Mouse (Mus musculus) heart, postnatal 0 days (tissue): ENCODE data around the gene Adat1. TPM values are rescaled to one million over a fixed set of nuclear protein-coding genes. Genes with fewer than 3 reads are reported as not detected.
"Not testable (repeated sequence)": the region's sequence is repeated elsewhere in the genome, so short reads cannot be mapped to it uniquely, and the experiment has no call there.

Experiments
- ATAC-seq: fragments of 200-750 bp; cut with Nextera tagmentation; 2 replicates; pipeline ENCODE4 v1.8.0; 2017; ENCODE audit warnings: low read depth, moderate number of reproducible peaks, moderate library complexity; ENCODE audit not compliant: insufficient read depth
- DNase-seq: peaks from one replicate; pipeline ENCODE4 v3.0.0-alpha.2; 2016; ENCODE audit warnings: low spot score
- H3K27ac ChIP-seq: fragments of 300-500 bp; sonication (generic); 2 replicates; pipeline ENCODE4 v1.5.1; 2014; ENCODE audit warnings: low read depth, mild to moderate bottlenecking
- H3K27me3 ChIP-seq: fragments of 300-500 bp; sonication (generic); 2 replicates; pipeline ENCODE4 v1.6.1; 2014; ENCODE audit warnings: low read length, mixed read lengths; ENCODE audit not compliant: control insufficient read depth, insufficient read depth
- H3K36me3 ChIP-seq: fragments of 300-500 bp; sonication (generic); replicated peaks from 2 replicates; pipeline ENCODE4 v1.6.1; 2014; ENCODE audit warnings: low read length, mixed read lengths; ENCODE audit not compliant: control insufficient read depth, insufficient read depth
- H3K4me1 ChIP-seq: fragments of 300-500 bp; sonication (generic); 2 replicates; pipeline ENCODE4 v1.6.1; 2014; ENCODE audit warnings: antibody characterized with exemption; ENCODE audit not compliant: control insufficient read depth, insufficient read depth
- H3K4me2 ChIP-seq: fragments of 300-500 bp; sonication (generic); 2 replicates; pipeline ENCODE4 v1.6.1; 2014; ENCODE audit warnings: low read depth, mild to moderate bottlenecking, low read length, moderate library complexity
- H3K4me3 ChIP-seq: fragments of 300-500 bp; sonication (generic); 2 replicates; pipeline ENCODE4 v1.5.1; 2014; ENCODE audit warnings: low read depth, low read length
- H3K9ac ChIP-seq: fragments of 300-500 bp; sonication (generic); replicated peaks from 2 replicates; pipeline ENCODE4 v1.6.1; 2014; ENCODE audit warnings: low read depth, low read length, mixed read lengths
- H3K9me3 ChIP-seq: fragments of 300-500 bp; sonication (generic); replicated peaks from 2 replicates; pipeline ENCODE4 v1.6.1; 2016; ENCODE audit warnings: low read length; ENCODE audit not compliant: control insufficient read depth
- CTCF ChIP-seq: IDR thresholded peaks from 2 replicates; pipeline ENCODE4 v1.5.1; 2016; ENCODE audit warnings: antibody characterized with exemption, control low read depth, low read depth
- EP300 ChIP-seq: IDR thresholded peaks from 2 replicates; pipeline ENCODE4 v1.6.1; 2016; ENCODE audit warnings: antibody characterized with exemption, low read depth
- WGBS: fragments of 180-500 bp; shearing (Covaris S2); extraction: QIAGEN DNeasy Blood & Tissue Kit; methylation state at CpG from one replicate; pipeline ENCODE4 v1.1.7; 2014; 5-methylcytosine and 5-hydroxymethylcytosine counted together
- polyA plus RNA-seq: library from polyadenylated mRNA; unstranded; fragments of >200 nt; fragmentation: Nextera tagmentation; extraction: Ambion mirVana; gene quantifications from 2 replicates; pipeline ENCODE4 v1.2.1, GENCODE M21; 2015
- total RNA-seq: library from RNA; depleted of rRNA; stranded (reverse); fragments of >200 nt; gene quantifications from 2 replicates; pipeline ENCODE4 v1.2.3, GENCODE M21; 2014; ENCODE audit warnings: low replicate concordance

Adat1 gene
- total and polyA plus RNA-seq, 2 experiments from 2014 or later: 2.0 to 2.4 TPM

DNA sequence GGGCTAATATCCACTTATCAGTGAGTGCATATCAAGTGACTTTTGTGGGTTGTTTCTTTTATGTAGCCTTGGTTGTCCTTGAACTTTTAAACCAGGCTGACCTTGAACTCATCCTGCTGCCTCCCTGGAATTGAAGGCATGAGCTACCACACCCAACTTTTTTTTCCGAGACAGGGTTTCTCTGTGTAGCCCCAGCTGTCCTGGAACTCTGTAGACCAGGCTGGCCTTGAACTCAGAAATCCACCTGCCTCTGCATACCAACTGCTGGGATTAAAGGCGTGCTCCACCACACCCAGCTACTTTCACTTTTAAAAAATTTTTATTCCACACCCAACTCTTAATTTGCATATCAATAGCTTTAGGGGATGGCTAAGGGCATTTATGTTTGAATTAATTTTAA is 48.6 kb downstream of the Adat1 start:
- Histone ChIP-seq H3K27ac (no peak overlapping the region), H3K36me3 (peaks cover 31% of the 10 kb centered on the region), H3K4me1 (peaks cover 14% of the 10 kb centered on the region), H3K9ac (no peak overlapping the region), H3K4me3 (no peak overlapping the region), H3K4me2 (no peak overlapping the region), H3K9me3 (no peaks in the 10 kb centered on the region), H3K27me3 (no peaks in the 10 kb centered on the region)
- DNase-seq (no peak), ATAC-seq (no peak)
- TF ChIP-seq CTCF (no peak), EP300 (no peak)
- WGBS: 88% methylated on average over 2 of the region's 2 CpGs

DNA sequence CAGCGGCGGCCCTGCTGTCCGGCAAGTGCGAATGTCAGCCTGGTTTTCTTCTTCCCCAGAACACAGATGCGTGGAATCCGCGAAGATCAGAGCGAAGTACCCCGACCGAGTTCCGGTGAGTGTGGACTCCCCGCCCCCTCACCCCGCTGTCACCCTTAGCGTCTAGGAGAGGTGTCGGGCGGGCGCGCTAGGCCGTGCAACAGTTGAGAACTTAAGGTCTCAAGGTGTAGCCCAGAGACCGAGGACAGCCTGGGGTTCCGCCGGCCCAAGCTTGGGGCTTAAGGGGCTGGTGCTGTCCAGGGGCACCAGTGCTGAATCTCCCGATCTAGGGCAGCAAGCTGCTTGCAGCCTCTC is 51.0 kb downstream of the Adat1 start:
- Histone ChIP-seq H3K9ac (peak overlapping the region; percentile 64), H3K4me2 (peak overlapping the region; percentile 83), H3K36me3 (peaks cover 19% of the 10 kb centered on the region), H3K27ac (peak overlapping the region; percentile 77), H3K9me3 (no peaks in the 10 kb centered on the region), H3K4me1 (peaks cover 14% of the 10 kb centered on the region), H3K27me3 (no peaks in the 10 kb centered on the region), H3K4me3 (peak overlapping the region; percentile 73)
- DNase-seq (peak; percentile 11), ATAC-seq (peak; percentile 12; the same call in 1 of the 2 replicates)
- TF ChIP-seq EP300 (no peak), CTCF (no peak)
- under 1% methylated on average over 23 of the region's 23 CpGs for WGBS

DNA sequence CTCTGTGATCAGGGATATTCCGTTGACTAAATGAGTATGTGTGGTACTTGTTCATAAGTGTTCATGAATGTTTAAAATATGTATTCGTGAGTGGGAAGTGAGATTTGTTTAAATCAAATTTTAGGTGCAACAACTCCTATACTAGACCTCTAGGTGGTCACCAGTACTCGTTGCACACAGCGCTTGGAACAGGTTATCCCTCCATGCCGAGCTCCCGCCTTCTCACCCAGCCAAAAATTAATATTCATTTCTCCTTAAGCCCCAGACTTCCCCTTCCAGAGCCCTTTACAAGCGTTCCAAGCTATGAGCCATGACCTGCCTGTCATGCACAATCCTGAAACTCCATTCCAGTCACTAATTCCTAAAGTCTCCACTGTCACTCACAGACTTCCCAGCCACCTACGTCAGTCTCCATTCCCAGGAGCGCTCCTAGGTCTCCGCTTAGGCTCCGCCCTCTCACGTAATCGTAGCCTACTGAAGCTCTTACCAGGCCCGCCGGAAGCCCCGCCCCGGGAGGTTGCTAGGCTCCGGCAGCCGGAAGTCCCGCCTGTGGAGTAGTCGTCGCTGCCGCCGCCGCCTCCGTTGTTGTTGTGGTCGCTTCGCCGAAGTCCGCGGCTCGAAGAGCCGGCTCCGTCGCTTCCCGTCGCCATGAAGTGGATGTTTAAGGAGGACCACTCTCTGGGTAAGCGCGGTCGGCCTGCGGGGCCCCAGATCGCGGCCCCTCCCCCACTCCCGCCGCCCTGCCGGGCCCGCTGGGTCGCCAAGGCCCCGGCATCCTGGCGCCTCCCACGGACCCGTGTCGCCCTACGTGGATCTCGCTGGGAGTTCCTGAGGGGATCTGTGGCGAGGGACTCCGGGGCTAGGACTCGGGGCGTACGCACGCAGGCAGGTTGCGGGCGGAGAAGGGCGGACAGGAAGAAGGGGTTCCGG is 51.7 kb downstream of the Adat1 start, which contains the start of gene Gabarapl2:
Gene Gabarapl2, plus strand, starts transcription at position 533 of the 930 bp plus-strand sequence.
- Histone ChIP-seq H3K27ac (peak within 1 kb of the TSS; percentile 82), H3K4me2 (peak within 1 kb of the TSS; percentile 83), H3K27me3 (no peaks in the 10 kb centered on the region), H3K9ac (peak within 1 kb of the TSS; percentile 64), H3K4me3 (peak within 1 kb of the TSS; percentile 73), H3K4me1 (peaks cover 14% of the 10 kb centered on the region), H3K9me3 (no peaks in the 10 kb centered on the region), H3K36me3 (peaks cover 12% of the 10 kb centered on the region)
- DNase-seq (peak; percentile 99), ATAC-seq (peak; percentile 99)
- TF ChIP-seq CTCF: no peak
- TF ChIP-seq EP300: no peak
- WGBS: under 1% methylated on average over 64 of the region's 65 CpGs

DNA sequence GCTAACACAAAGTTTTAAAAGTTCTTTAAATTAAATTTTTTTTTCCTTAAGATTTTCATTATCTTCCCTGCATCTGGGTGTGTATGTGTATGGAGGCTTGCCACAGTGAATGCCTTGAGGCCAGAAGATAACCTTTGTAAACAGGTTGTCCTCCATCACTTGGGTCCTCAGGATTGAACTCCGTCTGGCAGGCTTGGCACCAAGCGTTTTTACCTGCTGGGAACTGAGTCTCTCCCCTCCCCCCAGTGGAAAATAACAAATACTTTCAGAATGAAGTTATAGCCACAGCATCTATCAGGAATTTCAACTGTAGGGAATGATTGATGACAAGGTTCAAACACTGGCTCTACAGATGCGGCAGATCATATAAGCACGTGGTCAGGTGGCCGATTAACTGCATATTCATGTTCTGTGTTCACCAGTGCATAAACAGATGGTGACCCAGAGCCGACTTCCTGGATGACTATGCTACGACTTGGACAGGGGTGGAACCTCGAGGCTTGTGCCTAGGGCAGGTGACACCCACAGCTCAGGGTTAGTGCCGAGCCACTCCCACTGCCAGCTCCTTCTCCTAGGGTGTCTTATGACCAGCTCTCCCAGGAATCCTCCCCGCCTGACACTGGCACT is 52.5 kb downstream of the Adat1 start:
- ATAC-seq (peak; percentile 49), DNase-seq (peak; percentile 29)
- H3K9ac ChIP-seq: 0 out of 2 replicates have a peak overlapping the region, but pooled peaks have one; percentile 45
- no peak for TF ChIP-seq EP300
- no peak for TF ChIP-seq CTCF
- peaks cover 11% of the 10 kb centered on the region for H3K36me3 ChIP-seq
- H3K27me3 ChIP-seq: no peaks in the 10 kb centered on the region
- H3K27ac ChIP-seq: peak overlapping the region; percentile 82
- peaks cover 14% of the 10 kb centered on the region for H3K4me1 ChIP-seq
- no peaks in the 10 kb centered on the region for H3K9me3 ChIP-seq
- peak overlapping the region; percentile 83 for H3K4me2 ChIP-seq
- 5% methylated on average over 10 of the region's 10 CpGs for WGBS
- H3K4me3 ChIP-seq: peak overlapping the region; percentile 73

- H3K4me3 ChIP-seq, H3K9me3 ChIP-seq, H3K36me3 ChIP-seq, H3K4me2 ChIP-seq, H3K27ac ChIP-seq, ATAC-seq, H3K27me3 ChIP-seq, DNase-seq, H3K9ac ChIP-seq: not testable (repeated sequence)
- peaks cover 14% of the 10 kb centered on the region for H3K4me1 ChIP-seq
- WGBS: 85% methylated on average over 8 of the region's 9 CpGs
Measured at GRCm38 (mm10) chr8:111938076-111938985, 53.8 kb downstream of the Adat1 start.
